Mouse (Mus musculus) yolk sac, embryonic 10.5 days (tissue): Measurements from ENCODE around the gene Gm26602.

ENCODE experiments used
- DNase-seq: peaks from one replicate; pipeline ENCODE4 v3.0.0-alpha.2; 2017; ENCODE audit warnings: low spot score

Gene Gm26602

DNA sequence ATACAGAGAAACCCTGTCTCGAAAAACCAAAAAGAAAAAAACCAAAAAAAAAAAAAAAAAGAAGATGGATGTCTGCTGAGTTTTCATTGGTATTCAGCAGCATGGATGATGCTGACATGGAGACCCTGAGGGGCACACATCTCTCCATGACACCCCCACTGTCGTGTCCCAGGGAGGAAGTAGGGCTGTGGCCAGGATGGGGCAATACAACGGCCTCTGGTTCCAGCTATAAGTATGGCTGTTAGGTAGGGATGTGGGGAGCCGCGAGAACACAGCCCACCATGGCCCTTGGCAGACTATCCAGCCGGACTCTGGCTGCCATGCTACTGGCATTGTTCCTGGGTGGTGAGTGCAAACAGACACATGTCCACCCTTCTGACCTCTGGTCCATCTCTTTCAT, 24.6 kb upstream of the Gm26602 start, which contains the start of gene Elane:
Gene Elane, plus strand, starts transcription at position 194 of the 400 bp plus-strand sequence.
- no peak for DNase-seq

DNA sequence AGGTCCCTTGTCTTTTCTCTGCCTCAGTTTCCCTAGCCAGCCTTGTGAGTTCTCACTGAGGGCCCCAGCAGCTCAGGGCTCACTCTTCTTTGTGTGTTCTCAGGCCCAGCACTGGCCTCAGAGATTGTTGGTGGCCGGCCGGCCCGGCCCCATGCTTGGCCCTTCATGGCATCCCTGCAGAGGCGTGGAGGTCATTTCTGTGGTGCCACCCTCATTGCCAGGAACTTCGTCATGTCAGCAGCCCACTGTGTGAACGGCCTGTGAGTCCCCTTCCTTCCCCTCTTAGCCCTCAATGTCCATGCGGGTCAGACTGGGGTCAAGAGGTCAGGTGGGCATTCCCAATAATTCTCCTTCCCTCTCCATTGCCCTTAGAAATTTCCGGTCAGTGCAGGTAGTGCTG, 24.0 kb upstream of the Gm26602 start:
- DNase-seq, result no peak

DNA sequence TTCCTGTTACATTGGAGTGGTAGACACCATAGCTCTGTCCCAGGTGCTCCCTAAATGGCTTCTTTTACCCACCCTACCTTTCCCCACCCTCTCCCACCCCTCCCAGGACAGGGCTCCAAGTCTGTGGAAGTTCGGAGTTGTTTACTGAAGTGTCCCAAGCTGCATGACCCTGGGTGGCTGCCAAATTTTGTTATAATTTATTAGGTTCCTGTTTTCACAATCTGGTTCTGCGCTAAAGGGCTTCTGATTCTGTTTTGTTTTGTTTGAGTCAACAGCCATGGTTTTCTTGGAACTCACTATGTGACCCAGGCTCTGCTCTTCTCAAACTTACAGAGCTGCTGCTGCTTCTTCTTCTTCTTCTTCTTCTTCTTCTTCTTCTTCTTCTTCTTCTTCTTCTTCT, 21.3 kb upstream of the Gm26602 start:
- no peak for DNase-seq

DNA sequence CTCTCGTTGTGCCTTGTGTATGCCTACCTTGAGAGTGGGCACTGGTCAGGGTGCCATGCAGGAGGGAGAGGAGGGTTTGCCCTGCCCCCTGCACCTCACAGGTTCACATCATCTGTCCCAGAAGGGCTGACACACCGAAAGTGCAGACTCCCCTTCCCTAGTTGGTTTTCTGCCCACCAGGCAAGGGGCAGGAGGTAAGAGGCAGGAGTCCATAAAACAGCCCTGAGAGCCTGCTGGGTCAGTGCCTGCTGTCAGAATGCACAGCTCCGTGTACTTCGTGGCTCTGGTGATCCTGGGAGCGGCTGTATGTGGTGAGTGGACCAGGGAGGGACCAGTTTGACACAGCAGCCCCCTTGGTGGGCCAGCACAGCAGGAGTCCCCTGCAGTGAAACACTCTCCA, 20.0 kb upstream of the Gm26602 start, which contains the start of gene Cfd:
Gene Cfd, plus strand, starts transcription at position 184 of the 400 bp plus-strand sequence.
- DNase-seq, result no peak

DNA sequence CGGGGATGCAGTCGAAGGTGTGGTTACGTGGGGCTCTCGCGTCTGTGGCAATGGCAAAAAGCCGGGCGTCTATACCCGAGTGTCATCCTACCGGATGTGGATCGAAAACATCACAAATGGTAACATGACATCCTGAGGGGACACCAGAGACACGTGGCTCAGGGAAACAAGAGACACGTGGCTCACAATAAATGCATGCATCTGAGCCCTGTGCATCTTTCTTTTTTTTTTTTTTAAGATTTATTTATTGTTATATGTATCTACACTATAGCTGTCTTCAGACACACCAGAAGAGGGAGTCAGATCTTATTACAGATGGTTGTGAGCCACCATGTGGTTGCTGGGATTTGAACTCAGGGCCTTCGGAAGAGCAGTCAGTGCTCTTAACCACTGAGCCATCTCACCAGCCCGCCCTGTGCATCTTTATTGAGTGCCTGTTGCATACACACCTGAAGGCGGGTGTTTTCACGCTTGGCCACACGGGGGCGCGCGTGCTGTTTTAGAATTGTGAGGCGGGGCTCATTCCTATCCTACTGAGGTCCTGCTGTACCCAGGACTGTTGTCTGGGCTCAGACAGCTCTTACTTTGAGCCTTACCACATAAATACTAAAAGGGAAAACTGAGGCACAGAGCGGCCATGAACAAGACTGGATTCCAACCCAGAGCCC, 18.1 kb upstream of the Gm26602 start:
- DNase-seq, result peak; percentile 69

DNA sequence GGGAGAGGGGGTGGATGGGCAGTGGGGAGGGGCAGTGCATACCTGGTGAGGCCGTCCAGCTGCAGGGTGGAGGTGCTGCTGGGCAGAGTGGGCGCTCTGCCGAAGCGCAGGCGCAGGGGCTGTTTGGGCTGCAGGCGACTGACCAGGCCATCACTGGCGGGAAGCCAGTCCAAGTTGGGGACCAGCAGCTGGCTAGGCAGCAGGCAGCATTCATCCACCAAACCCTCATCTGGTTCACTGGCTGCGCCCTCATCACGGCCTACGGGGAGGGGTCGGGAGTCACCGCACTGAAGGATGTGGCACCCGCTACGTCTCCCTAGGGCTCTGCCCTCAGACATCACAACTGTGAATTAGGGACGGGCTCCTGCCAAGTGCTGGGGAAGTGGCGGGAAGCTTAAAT, 14.3 kb upstream of the Gm26602 start:
- DNase-seq, result no peak

DNA sequence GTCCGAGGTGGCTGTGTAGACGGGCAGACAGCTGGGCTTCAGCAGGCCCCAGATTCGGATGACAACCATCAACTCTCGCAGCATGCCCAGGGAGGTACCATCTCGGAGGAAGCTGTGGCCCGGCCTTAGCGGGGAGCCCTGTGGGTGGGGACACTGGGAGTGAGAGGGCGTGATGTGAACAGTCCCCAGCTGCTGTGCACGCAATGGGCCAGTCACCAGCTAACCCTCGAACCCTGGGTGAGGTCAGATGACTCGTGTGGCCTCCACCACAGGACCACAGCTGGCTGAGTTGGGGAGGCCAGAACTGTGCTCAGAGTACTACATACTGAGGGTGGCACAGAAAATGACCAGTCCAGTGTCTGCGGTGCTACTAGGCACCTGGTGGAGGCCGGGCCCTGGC, 13.8 kb upstream of the Gm26602 start:
- DNase-seq, result no peak

DNA sequence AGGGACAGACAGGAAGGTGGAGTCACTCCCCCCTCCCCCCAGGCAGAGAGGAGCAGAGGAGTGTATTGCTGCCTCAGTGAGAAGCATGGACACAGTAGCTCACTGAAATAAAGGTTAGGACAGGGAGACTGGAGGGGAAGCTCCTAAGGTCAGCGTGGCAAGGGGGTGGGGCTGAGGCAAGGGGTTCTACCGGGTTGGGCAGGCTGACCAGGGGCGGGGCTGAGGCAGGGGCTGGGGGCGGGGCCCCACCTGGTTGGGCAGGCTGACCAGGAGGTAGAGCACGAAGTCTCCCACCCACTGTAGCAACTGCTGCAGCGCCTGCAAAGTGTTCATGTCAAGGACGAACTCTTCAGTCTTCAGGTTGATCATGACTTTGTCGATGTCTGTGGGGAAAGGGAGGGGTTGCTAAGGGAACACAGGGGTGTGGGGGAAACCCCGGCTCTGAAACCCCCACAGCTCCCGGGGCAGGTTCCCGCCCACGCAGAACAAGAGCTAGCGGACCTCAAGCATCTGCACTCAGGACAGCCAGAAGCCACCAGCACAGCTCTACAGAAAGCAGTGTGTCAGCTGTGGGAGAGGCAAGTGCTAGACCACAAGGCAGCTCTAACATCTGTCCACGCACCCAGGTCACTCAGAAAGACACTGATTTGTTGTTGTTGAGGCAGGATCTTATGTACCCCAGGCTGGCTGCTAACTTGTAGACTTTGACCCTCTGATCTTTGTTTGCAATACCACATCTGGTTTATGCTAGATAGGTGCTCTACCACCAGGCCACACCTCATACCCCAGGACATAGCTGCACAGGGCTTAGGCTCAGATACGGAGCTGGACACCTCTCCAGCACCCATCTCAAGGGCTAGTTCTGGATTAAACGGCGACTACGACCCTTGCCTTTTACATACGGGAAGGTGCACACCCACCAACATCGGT, 13.1 kb upstream of the Gm26602 start:
- peak; percentile 92 for DNase-seq

DNA sequence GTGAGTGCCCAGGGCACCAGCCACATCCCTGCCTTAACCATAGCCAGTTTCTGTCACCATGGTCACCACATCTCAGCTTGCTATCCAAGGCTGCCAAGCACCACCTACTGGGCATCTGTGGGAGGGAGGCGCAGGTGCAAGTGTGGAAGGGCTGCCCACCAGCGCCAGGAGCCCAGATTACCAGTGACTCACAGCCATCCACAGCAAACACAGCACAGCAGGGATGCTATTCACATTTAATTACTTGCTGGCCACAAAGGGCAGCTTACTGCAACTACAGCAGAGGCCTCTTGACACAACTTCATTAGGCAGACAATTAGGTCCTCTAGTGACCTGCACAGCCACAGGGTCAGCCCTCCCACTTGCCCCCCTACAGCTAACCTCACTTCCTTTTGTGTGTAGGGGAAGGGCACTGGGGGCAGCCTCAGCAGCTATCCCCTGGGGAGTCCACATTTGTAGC, 9.7 kb upstream of the Gm26602 start:
- DNase-seq, result no peak

DNA sequence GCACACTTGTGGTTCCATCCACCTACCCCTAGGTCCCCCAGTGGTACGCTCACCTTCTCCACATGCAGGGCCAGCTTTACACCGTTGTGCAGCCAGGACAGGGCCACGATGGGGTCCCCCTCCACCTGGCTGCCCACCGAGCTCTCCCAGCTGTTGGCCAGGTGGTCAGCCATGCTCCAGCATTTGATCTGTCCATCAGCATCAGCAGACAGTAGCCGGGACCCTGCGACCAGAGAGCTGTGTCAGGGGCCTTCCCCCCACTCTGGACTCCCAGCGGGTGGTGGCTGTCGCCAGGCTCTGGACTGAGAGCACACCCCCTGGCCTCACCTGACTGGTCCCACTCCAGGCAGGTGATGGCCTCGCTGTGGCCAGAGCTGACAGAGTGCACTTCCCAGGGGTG, 3.9 kb upstream of the Gm26602 start:
- no peak for DNase-seq

DNA sequence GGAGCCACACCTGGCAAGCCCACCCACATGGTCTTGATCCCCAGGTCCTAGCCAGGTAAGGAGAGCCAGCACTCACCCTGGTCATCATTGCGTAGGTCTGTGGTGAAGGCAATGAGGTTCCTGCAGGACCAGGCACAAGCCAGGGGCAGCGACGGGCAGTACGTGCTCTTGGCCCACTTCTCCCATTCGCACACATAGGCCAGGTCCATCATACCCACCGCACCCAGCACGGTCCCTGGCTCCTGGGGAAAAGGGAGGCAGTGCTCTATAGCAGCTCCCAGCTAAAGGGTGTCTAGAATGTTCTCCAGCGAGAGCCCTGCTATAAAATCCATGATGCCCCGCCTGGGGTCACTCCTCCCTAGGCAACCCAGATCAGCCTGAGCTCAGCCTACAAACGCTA, 3.2 kb upstream of the Gm26602 start:
- DNase-seq, result no peak

DNA sequence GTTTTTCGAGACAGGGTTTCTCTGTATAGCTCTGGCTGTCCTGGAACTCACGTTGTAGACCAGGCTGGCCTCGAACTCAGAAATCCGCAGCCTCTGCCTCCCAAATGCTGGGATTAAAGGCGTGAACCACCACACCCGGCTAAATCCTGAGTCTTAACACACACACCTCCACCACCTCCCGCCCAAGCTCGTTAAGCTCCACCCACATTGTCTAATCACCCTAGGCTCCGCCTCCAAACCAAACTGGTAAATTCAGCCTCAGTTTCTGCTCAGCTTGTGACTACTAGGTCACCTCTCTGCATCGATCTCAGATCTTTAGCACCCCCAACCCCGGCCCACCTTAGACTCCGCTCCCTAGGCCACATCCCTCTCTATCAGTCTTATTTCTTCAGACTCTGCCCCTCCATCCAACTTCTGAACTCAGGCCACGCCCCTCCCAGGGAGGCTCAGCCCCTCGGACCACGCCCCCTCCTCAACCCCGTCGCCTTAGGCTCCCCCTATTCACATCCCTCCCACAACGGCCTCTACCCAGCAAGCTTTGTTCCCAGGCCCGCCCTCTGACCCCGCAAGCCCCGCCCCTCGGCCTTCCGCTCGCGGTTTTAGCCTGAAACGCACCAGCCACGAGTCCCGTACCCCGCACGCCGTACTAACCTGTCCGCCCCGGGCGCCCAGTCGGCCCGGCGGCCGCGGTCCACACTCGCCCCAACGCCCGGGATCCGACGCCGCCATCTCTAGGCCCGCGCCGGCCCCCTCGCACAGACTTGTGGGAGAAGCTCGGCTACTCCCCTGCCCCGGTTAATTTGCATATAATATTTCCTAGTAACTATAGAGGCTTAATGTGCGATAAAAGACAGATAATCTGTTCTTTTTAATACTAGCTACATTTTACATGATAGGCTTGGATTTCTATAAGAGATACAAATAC, 2.2 kb upstream of the Gm26602 start, which contains the start of gene Med16:
Gene Med16, minus strand, starts transcription at position 757 of the 925 bp plus-strand sequence.
- DNase-seq, result peak; percentile 100

DNA sequence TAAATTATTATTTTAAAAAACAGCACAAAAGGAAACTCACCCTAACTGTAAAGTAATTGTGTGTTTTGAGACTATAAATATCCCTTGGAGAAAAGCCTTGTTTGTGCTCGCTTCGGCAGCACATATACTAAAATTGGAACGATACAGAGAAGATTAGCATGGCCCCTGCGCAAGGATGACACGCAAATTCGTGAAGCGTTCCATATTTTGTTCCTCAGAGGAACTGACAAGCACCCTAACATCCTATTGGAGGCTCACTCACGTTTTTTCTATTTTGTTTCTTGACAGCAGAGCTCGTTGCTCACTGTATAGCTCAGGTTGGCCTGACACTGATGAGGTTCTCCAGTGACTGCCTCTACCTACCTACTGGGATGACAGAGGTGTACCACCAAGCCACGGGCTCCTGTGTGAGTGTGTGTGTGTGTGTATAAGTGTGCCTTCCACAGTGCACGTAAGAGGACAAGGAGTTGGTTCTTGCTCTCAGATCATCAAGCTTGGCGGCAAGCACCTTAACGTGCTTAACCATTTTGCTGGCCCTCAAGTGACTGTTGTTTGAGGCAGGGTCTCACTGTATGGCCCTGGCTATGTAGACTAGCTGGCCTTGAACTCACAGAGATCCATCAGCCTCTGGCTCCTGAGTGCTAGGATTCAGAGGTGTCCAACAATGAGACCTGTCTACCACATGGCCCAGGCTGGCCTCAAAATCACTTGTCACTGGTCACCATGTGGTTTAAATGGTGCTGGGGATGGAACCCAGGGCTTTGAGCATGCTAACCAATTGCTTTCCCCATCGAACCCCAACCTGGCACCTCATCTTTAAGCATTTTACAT, 1.3 kb upstream of the Gm26602 start:
- DNase-seq, result no peak

DNA sequence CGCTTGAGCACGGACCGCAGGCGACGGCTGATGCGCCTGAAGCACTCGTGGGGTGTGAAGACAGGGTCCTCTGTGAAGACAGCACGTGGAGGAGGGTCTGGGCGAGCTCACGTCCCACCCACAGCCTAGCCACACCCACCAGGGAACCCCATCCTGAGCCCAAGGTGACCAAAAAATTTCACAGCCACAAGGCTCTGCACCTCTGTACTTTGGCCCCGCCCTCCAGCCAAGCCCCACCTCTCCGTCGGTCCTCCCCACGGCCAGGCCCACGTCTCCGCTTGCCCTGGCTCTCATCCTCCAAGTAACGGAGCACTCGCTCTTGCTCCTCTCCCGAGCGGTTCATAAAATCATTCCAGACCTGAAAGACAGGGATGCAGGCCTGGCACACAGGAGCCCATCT, 1.8 kb downstream of the Gm26602 start:
- DNase-seq, result no peak

DNA sequence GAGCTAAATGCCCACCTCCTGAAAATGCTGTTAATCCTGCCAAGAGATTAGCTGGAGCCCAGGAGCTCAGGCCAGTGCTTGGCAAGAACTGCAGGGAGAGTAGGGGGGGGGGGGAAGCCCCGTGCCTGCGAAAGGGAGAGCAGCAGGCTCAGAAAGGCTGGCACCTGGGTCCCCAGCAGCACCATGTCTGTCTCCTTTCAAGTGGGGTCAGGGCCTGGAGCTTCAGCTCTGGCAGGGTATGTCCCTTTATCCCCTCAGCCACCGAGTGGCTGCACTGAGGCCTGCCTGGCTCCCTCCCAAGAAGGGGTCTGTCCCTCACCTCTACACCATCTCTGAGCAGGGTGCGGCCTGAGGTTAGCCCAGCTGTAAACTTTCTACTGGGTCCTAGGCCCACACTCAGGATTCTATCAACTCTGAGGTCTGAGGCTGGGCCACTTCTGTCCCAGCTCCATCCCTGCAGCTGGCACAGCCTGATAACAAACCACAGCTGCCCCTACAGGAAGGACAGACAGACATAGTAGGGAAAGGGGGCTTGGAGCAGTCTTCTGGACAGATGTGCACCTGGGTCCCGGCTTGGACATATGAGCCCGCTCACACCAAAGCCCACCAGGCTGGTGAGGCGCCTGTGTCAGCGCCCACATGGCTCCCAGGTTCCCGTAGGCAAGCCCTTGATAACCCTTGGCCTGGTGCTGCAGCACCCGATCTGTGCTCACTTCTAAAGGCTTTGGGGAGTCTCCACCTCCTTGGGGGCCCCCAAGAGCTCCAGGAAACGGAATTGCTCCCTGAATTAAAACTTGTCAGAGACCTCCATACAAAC, 3.7 kb downstream of the Gm26602 start:
- no peak for DNase-seq

DNA sequence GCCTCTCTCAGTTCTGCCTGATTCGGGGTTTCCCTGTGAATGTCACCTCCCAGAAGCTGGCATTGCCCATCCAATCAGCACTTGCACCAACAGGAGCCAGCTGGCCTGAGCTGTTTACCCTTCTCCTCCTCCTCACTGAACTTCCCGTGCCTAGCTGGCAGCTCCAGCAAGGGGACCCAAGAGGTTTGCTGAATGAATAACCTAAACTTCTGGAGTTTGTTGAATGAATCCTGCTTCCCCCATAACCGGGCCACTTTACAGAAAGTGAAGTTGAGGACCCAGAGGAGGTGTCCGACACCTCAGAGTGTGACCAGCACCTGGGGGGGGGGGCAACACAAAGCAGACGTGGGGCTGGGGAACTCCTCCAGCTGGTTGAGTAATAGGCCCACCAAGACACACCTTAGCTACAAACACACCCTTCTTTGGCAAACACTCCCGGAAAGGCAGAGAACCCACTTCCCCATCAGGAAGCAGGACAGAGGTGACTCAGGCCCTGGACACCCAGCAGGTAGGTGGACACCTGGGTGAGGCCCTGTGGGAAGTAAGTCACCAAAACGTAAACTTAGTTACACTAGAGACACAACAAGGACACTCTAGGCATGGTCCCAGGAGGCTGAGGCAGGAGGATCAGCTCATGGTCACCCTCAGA, 4.4 kb downstream of the Gm26602 start:
- DNase-seq, result no peak

DNA sequence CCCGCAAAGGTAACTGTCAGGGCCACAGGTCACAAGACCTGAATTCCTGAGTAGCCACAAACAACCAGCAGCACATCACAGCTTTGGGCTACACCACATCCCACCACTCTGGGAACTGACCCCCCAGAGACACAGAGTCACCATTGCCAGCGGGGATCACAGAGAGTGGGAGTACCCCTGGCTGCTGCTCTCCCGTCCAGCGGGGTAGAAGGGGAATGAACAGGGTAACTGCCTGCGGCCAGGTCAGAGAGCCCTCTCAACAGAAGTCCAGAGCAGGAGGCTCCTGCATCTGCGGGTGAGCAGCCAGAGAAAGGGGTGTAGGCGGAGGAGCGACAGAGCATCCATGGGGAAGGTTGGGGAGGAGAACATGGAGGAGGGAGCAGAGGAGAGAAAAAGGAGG, 5.4 kb downstream of the Gm26602 start:
- DNase-seq, result no peak

DNA sequence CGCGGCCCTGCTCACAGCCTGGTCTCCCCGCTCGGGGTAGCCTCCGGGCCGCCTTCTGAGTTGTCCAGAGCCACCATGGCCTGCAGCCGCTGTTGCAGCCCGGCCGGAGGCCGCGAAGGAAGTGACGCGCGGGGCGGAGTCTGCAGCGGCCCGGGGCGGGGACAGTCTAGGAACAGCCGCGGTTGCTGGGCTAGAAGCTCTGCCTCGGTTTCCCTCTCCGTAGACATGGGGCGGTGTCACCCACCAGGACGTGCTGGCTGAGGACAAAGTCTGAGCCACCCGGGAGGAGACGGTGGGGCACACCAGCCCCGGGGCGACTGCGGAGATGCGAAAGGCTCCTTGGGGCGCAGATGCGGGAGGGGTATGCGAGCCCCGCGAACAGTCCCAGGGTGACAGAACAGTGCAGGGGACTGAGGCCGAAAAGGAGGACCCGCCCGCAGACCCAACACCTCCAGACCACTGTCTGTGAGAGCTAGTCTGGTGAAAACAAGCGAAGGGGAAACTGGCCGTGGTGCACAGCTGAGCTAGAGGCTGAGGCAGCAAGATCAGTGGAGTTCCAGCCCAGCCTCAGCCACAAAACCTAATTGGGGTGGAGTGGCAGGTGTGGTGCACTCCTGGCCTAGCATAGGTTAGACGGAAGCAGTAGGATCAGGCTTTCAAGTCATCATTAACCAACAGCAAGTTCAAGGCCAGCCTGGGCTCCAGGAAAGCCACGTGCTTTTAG, 6.3 kb downstream of the Gm26602 start, which contains the start of gene Kiss1r:
Gene Kiss1r, plus strand, starts transcription at position 164 of the 724 bp plus-strand sequence.
- DNase-seq, result peak; percentile 84
